Mouse (Mus musculus) MEL (cell line): ENCODE results near the gene H2-Oa. TPM values are rescaled to one million over a fixed set of nuclear protein-coding genes. Genes with fewer than 3 reads are reported as not detected.
A peak's percentile ranks its signal among the peaks of the same experiment; 100 is the strongest.

Experiments
- DNase-seq: peaks from one replicate; pipeline ENCODE4 v3.0.0; 2011; ENCODE audit warnings: low read depth, low spot score
- H3K27ac ChIP-seq: 2 replicates; pipeline ENCODE4 v1.5.1; 2012; ENCODE audit warnings: low read depth, mild to moderate bottlenecking, control low read depth, low read length, moderate library complexity; ENCODE audit not compliant: control insufficient read depth
- H3K27me3 ChIP-seq, 2 experiments: fragments of 150-350 bp in 1 of 2; sonication (generic) in 1 of 2; 2 replicates each; pipeline ENCODE4 v1.6.1; 2012; ENCODE audit warnings: low read length in 2 of 2, mild to moderate bottlenecking in 2 of 2, improper control_type of control experiment in 1 of 2, moderate library complexity in 1 of 2; ENCODE audit not compliant: insufficient read depth in 2 of 2, control insufficient read depth in 1 of 2
- H3K36me3 ChIP-seq, 2 experiments: 2 replicates each; pipeline ENCODE4 v1.6.1; 2012 to 2014; ENCODE audit warnings: low read length in 2 of 2, improper control_type of control experiment in 1 of 2, inconsistent platforms in 1 of 2, mild to moderate bottlenecking in 1 of 2; ENCODE audit not compliant: insufficient read depth in 2 of 2, control insufficient read depth in 1 of 2
- H3K4me1 ChIP-seq, 2 experiments: fragments of 150-350 bp in 1 of 2; sonication (generic) in 1 of 2; 2 replicates each; pipeline ENCODE4 v1.6.1; 2012; ENCODE audit warnings: low read length in 2 of 2, improper control_type of control experiment in 1 of 2, mild to moderate bottlenecking in 1 of 2; ENCODE audit not compliant: insufficient read depth in 2 of 2, control insufficient read depth in 1 of 2
- H3K4me3 ChIP-seq, 2 experiments: fragments of 150-350 bp in 1 of 2; sonication (generic) in 1 of 2; 2 replicates each; pipeline ENCODE4 v1.5.1; 2012; ENCODE audit warnings: low read depth in 2 of 2, low read length in 2 of 2, mild to moderate bottlenecking in 2 of 2, moderate library complexity in 2 of 2, control low read depth in 1 of 2, improper control_type of control experiment in 1 of 2; ENCODE audit not compliant: control insufficient read depth in 1 of 2, insufficient read depth in 1 of 2
- H3K79me2 ChIP-seq: 2 replicates; pipeline ENCODE4 v1.6.1; 2012; ENCODE audit warnings: mild to moderate bottlenecking, low read length, moderate library complexity; ENCODE audit not compliant: control insufficient read depth, poor library complexity, insufficient read depth
- H3K9ac ChIP-seq: 2 replicates; pipeline ENCODE4 v1.6.1; 2012; ENCODE audit warnings: low read depth, mild to moderate bottlenecking, control low read depth, low read length, moderate library complexity; ENCODE audit not compliant: control insufficient read depth, poor library complexity, severe bottlenecking
- H3K9me3 ChIP-seq: fragments of 150-350 bp; sonication (generic); replicated peaks from 2 replicates; pipeline ENCODE4 v1.6.1; 2012; ENCODE audit warnings: mild to moderate bottlenecking, low read length, improper control_type of control experiment, moderate library complexity; ENCODE audit not compliant: insufficient read depth
- BHLHE40 ChIP-seq: IDR thresholded peaks from 2 replicates; pipeline ENCODE4 v1.6.1; 2012; ENCODE audit warnings: low read depth, mild to moderate bottlenecking, inconsistent platforms, low read length, improper control_type of control experiment, borderline replicate concordance
- CHD1 ChIP-seq: IDR thresholded peaks from 2 replicates; pipeline ENCODE4 v1.6.1; 2012; ENCODE audit warnings: low read depth, mild to moderate bottlenecking, inconsistent platforms, low read length, improper control_type of control experiment
- CHD2 ChIP-seq: IDR thresholded peaks from 2 replicates; pipeline ENCODE4 v1.6.1; 2011; ENCODE audit warnings: low read length, improper control_type of control experiment
- CTCF ChIP-seq, 3 experiments: IDR thresholded peaks in 2 of 3; conservative IDR thresholded peaks in 1 of 3; 2 replicates each; pipeline ENCODE4 v1.5.1; 2011 to 2012; ENCODE audit warnings: low read length in 3 of 3, low read depth in 2 of 3, mild to moderate bottlenecking in 2 of 3, improper control_type of control experiment in 1 of 3, inconsistent platforms in 1 of 3, mixed read lengths in 1 of 3, moderate library complexity in 1 of 3; ENCODE audit not compliant: control insufficient read depth in 1 of 3, insufficient read depth in 1 of 3, poor library complexity in 1 of 3, severe bottlenecking in 1 of 3
- E2F4 ChIP-seq: IDR thresholded peaks from 2 replicates; pipeline ENCODE4 v1.6.1; 2011; ENCODE audit warnings: low read depth, low read length, improper control_type of control experiment, borderline replicate concordance
- ELF1 ChIP-seq: IDR thresholded peaks from 2 replicates; pipeline ENCODE4 v1.6.1; 2014; ENCODE audit warnings: low read depth, mild to moderate bottlenecking, inconsistent platforms, low read length, improper control_type of control experiment, moderate library complexity
- ETS1 ChIP-seq: IDR thresholded peaks from 2 replicates; pipeline ENCODE4 v1.6.1; 2012; ENCODE audit warnings: low read depth, mild to moderate bottlenecking, inconsistent platforms, low read length, improper control_type of control experiment, moderate library complexity
- GABPA ChIP-seq: IDR thresholded peaks from 2 replicates; pipeline ENCODE4 v1.6.1; 2012; ENCODE audit warnings: low read depth, mild to moderate bottlenecking, inconsistent platforms, low read length, improper control_type of control experiment, moderate library complexity
- GATA1 ChIP-seq: IDR thresholded peaks from 2 replicates; pipeline ENCODE4 v1.6.1; 2011; ENCODE audit warnings: low read depth, low read length, improper control_type of control experiment
- HCFC1 ChIP-seq: IDR thresholded peaks from 2 replicates; pipeline ENCODE4 v1.6.1; 2012; ENCODE audit warnings: low read depth, mild to moderate bottlenecking, inconsistent platforms, low read length, improper control_type of control experiment, moderate library complexity
- JUND ChIP-seq: IDR thresholded peaks from 2 replicates; pipeline ENCODE4 v1.6.1; 2011; ENCODE audit warnings: low read depth, mild to moderate bottlenecking, improper control_type of control experiment, low read length
- KAT2A ChIP-seq: conservative IDR thresholded peaks from 2 replicates; pipeline ENCODE4 v1.6.1; 2012; ENCODE audit warnings: low read depth, low read length, improper control_type of control experiment, inconsistent platforms
- MAFK ChIP-seq: IDR thresholded peaks from 2 replicates; pipeline ENCODE4 v1.6.1; 2011; ENCODE audit warnings: low read depth, mild to moderate bottlenecking, low read length, improper control_type of control experiment, borderline replicate concordance
- MAX ChIP-seq: IDR thresholded peaks from 2 replicates; pipeline ENCODE4 v1.6.1; 2011; ENCODE audit warnings: low read length, improper control_type of control experiment
- MAZ ChIP-seq: IDR thresholded peaks from 2 replicates; pipeline ENCODE4 v1.6.1; 2012; ENCODE audit warnings: low read depth, mild to moderate bottlenecking, inconsistent platforms, low read length, improper control_type of control experiment
- MXI1 ChIP-seq: IDR thresholded peaks from 2 replicates; pipeline ENCODE4 v1.6.1; 2011; ENCODE audit warnings: mild to moderate bottlenecking, low read depth, low read length, improper control_type of control experiment
- MYB ChIP-seq: IDR thresholded peaks from 2 replicates; pipeline ENCODE4 v1.6.1; 2011; ENCODE audit warnings: mild to moderate bottlenecking, low read depth, low read length, improper control_type of control experiment
- MYC ChIP-seq: IDR thresholded peaks from 2 replicates; pipeline ENCODE4 v1.6.1; 2011; ENCODE audit warnings: low read depth, mild to moderate bottlenecking, low read length, improper control_type of control experiment, moderate library complexity
- NELFE ChIP-seq: IDR thresholded peaks from 2 replicates; pipeline ENCODE4 v1.6.1; 2011; ENCODE audit warnings: low read depth, low read length, improper control_type of control experiment
- POLR2A ChIP-seq, 2 experiments: IDR thresholded peaks; 2 replicates each; pipeline ENCODE4 v1.6.1; 2011 to 2012; ENCODE audit warnings: low read length in 2 of 2, mild to moderate bottlenecking in 2 of 2, control low read depth in 1 of 2, improper control_type of control experiment in 1 of 2, low read depth in 1 of 2, moderate library complexity in 1 of 2; ENCODE audit not compliant: control insufficient read depth in 1 of 2, insufficient read depth in 1 of 2, poor library complexity in 1 of 2
- POLR2AphosphoS5 ChIP-seq: IDR thresholded peaks from 2 replicates; pipeline ENCODE4 v1.6.1; 2012; ENCODE audit warnings: low read depth, borderline replicate concordance, mild to moderate bottlenecking, inconsistent platforms, low read length, moderate library complexity, mixed read lengths
- RAD21 ChIP-seq: IDR thresholded peaks from 2 replicates; pipeline ENCODE4 v1.6.1; 2011; ENCODE audit warnings: mild to moderate bottlenecking, low read depth, low read length, improper control_type of control experiment
- RCOR1 ChIP-seq: IDR thresholded peaks from 2 replicates; pipeline ENCODE4 v1.6.1; 2012; ENCODE audit warnings: low read depth, mild to moderate bottlenecking, inconsistent platforms, low read length, improper control_type of control experiment
- SIN3A ChIP-seq: IDR thresholded peaks from 2 replicates; pipeline ENCODE4 v1.6.1; 2012; ENCODE audit warnings: low read length, improper control_type of control experiment, inconsistent platforms
- SMC3 ChIP-seq: IDR thresholded peaks from 2 replicates; pipeline ENCODE4 v1.6.1; 2011; ENCODE audit warnings: low read depth, low read length, improper control_type of control experiment
- TCF12 ChIP-seq: IDR thresholded peaks from 2 replicates; pipeline ENCODE4 v1.6.1; 2014; ENCODE audit warnings: low read depth, mild to moderate bottlenecking, inconsistent platforms, low read length, improper control_type of control experiment, moderate library complexity
- UBTF ChIP-seq: IDR thresholded peaks from 2 replicates; pipeline ENCODE4 v1.6.1; 2012; ENCODE audit warnings: low read depth, mild to moderate bottlenecking, inconsistent platforms, low read length, improper control_type of control experiment, moderate library complexity, borderline replicate concordance; ENCODE audit not compliant: insufficient read depth
- USF1 ChIP-seq: IDR thresholded peaks from 2 replicates; pipeline ENCODE4 v1.6.1; 2014; ENCODE audit warnings: low read depth, mild to moderate bottlenecking, inconsistent platforms, low read length, improper control_type of control experiment, moderate library complexity
- USF2 ChIP-seq, 2 experiments: IDR thresholded peaks; 2 replicates each; pipeline ENCODE4 v1.6.1; 2011 to 2012; ENCODE audit warnings: improper control_type of control experiment in 2 of 2, low read length in 2 of 2, borderline replicate concordance in 1 of 2, inconsistent platforms in 1 of 2, low read depth in 1 of 2, mild to moderate bottlenecking in 1 of 2; ENCODE audit not compliant: insufficient read depth in 1 of 2
- ZC3H11A ChIP-seq: IDR thresholded peaks from 2 replicates; pipeline ENCODE4 v1.6.1; 2012; ENCODE audit warnings: low read depth, mild to moderate bottlenecking, inconsistent platforms, low read length, improper control_type of control experiment
- ZNF384 ChIP-seq: IDR thresholded peaks from 2 replicates; pipeline ENCODE4 v1.6.1; 2012; ENCODE audit warnings: low read depth, mild to moderate bottlenecking, inconsistent platforms, low read length, improper control_type of control experiment
- polyA plus RNA-seq, 2 experiments: library from polyadenylated mRNA; stranded (reverse) in 1 of 2; unstranded in 1 of 2; fragments of >175 nt in 1 of 2; fragments of >200 nt in 1 of 2; gene quantifications; 2 replicates each; pipeline versions ENCODE4 v1.2.1 to v1.2.4; 2012; ENCODE audit warnings: low replicate concordance in 2 of 2, low read depth in 1 of 2; ENCODE audit not compliant: insufficient read length in 2 of 2, insufficient read depth in 1 of 2, missing spikeins in 1 of 2
- total RNA-seq: library from RNA; depleted of rRNA; stranded (reverse); fragments of 300-350 nt; gene quantifications from 2 replicates; pipeline ENCODE4 v1.2.3, GENCODE M21; 2012

Gene H2-Oa
- total and polyA plus RNA-seq, 3 experiments: 2.2 to 3.9 TPM; not detected in 1

DNA sequence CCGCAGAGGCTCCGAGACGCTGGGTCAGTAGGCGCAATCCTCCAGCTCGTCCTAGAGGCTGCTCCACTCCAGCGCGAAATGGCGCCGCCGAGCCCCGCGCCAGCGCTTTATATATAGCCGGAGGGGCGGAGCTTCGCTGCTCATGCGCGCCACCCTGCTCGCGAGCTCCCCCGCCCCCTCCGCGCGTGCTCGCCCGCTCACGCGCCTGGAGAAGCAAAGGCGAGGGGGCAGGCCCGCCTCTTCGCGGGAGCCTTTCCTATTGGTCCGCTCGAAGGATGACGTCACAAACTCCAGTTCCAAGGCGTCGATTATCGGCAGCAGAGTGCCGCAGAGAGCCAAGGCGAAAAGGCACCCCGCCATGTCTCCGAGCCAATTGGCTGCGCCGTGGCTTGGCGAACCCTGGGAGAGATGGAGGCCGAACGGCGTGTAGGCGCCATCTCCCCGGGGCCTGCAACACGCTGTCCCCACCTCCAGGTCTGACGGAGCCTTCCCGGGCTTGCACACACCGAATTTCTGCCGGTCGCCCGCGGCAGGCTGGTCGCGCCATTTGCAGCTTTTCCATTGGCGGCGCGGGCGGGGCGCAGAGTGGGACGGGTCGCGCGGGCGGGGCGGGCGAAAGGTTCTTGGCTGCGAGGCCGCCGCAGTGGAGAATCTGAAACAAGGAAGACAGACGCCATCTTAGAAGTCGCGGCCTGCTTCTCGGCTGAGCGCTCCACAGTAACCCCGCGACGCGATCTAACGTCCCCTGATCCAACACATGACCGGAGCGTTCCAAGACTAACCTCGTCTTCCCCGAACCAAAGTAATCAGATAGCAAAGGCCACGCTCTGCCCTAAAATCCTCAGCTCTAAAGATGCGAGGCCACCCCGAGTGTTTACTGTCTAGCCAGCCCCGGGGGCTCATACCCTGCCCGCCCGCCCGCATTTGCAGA, 27.4 kb downstream of the H2-Oa start, which contains the start of gene H2-DMa (continued):
- no peak for TF ChIP-seq USF2 (IDR thresholded peaks at IDR 0.05; ENCODE audit: borderline replicate concordance in 1 of 2, insufficient read depth in 1 of 2, low read depth in 1 of 2, low read length in 2 of 2)
- TF ChIP-seq ETS1: peak; percentile 66
- TF ChIP-seq SMC3: no peak
- TF ChIP-seq ZNF384: no peak

DNA sequence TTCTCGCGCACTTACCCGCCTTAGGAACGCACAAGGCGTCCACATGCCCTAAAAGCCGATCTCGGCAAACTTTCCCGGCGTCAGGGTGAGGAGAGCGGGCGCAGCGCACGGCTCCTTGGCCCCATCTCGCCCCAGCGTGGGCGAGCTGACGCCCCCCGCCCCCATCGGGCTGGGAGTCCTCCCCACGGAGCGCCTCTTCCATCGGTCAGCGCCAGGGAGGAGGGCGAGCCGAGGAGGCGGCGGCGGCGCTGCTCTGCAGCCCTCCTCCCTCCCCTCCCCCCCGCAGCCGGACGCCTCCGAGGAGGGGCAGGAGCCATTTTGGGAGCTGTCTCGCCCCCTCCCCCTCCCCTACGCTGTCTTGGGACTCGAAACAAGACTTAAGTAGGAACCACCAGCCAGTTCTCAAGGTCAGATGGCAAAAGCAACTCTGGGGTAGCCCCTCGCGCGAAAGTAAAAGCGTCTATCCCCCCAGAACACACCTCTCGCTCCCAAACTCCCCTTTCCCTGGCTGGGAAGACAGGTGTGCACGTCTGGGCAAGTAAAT, 28.1 kb downstream of the H2-Oa start:
- Histone ChIP-seq H3K27ac (peak overlapping the region; percentile 99), H3K27me3 (no peaks in the 10 kb centered on the region), H3K4me1 (peaks cover 0 to 11% of the 10 kb centered on the region in 2 experiments; a peak in 2 of 4 replicates), H3K36me3 (peaks cover 19% of the 10 kb centered on the region in 2 experiments), H3K4me3 (peak overlapping the region; percentile 81 to 98), H3K9ac (peak overlapping the region; percentile 98), H3K9me3 (no peaks in the 10 kb centered on the region), H3K79me2 (peaks cover 81% of the 10 kb centered on the region)
- TF ChIP-seq MAX (no peak), ELF1 (no peak), BHLHE40 (no peak), TCF12 (peak; percentile 26; the same call in 1 of the 2 replicates), USF1 (no peak), UBTF (0 out of 2 replicates have a peak, but pooled peaks have one; percentile 32), MAZ (peak; percentile 89; the same call in 1 of the 2 replicates), GATA1 (no peak), SIN3A (0 out of 2 replicates have a peak, but pooled peaks have one; percentile 36), CHD1 (no peak), RCOR1 (no peak), POLR2AphosphoS5 (no peak), KAT2A (no peak), MAFK (no peak), GABPA (no peak), POLR2A (IDR thresholded peaks at IDR 0.05; ENCODE audit: control insufficient read depth in 1 of 2, insufficient read depth in 1 of 2, low read depth in 1 of 2, low read length in 2 of 2, poor library complexity in 1 of 2) (peak; percentile 14 to 72; a peak in 3 of 4 replicates), SMC3 (no peak), ETS1 (no peak), ZNF384 (no peak), CTCF (IDR thresholded peaks at IDR 0.05 in 2 of 3, conservative IDR thresholded peaks at IDR 0.05 in 1 of 3; ENCODE audit: control insufficient read depth in 1 of 3, insufficient read depth in 1 of 3, low read depth in 2 of 3, low read length in 3 of 3, poor library complexity in 1 of 3, severe bottlenecking in 1 of 3) (no peak), MYC (no peak), MXI1 (peak; percentile 5; the same call in 1 of the 2 replicates), USF2 (IDR thresholded peaks at IDR 0.05; ENCODE audit: borderline replicate concordance in 1 of 2, insufficient read depth in 1 of 2, low read depth in 1 of 2, low read length in 2 of 2) (no peak), E2F4 (no peak), CHD2 (peak; percentile 39), ZC3H11A (no peak), HCFC1 (peak; percentile 19; the same call in 1 of the 2 replicates), NELFE (peak; percentile 58), MYB (no peak), RAD21 (no peak), JUND (no peak)
- DNase-seq: peak; percentile 82
